Mouse (Mus musculus) bone marrow macrophage, adult 2 months (primary cell): ENCODE results near the gene Kalrn.

Source experiments
- CTCF ChIP-seq: IDR thresholded peaks from 2 replicates; pipeline ENCODE4 v1.5.1; 2012; ENCODE audit warnings: low read depth, mild to moderate bottlenecking, low read length, moderate library complexity
- POLR2A ChIP-seq: IDR thresholded peaks from 2 replicates; pipeline ENCODE4 v1.6.1; 2012; ENCODE audit warnings: mild to moderate bottlenecking, low read depth, low read length, borderline replicate concordance

DNA sequence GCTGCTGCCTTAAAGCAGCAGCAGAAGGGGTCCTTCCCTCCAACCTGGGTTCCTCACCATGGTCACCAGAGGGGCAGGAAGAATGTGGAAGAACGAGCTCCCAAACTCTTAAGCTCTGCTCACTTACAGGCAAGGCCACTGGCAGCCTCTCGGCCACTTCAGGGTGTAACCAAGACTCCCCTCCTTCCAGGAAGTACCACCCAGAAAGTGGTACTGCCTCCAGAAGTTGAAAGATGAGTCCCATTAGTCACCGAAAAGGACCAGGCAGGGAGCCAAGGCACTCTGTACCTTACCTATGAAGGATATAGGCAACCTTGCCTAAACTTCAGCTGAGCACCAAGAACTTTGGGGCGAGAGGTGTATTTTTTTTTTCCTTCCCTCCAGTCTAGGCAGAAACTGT lies 485.0 kb downstream of the Kalrn start:
- TF ChIP-seq POLR2A (no peak), CTCF (no peak)
